Mouse (Mus musculus): ENCODE measurements around the gene Psmb7.

The Psmb7 gene

DNA sequence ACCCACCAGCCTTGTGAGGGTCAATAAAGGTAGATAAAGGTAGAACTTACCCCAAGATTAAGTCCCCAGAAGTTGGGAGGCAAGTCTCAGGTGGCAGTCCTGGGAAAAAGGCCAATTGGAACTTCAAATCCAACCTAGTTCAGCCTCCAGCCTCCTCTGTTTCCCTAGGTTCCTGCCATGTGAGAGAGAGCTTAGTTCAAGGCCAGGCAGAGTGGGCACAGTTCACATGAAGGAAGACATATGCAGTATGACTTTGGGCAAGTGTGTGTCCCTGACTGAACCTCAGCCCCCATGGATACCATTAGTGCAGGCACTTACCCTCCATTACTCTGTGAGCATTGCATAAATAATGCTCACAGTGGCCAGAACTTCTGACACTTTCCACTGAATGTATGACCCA lies 98.2 kb downstream of the Psmb7 start:
- no peak for DNase-seq (ENCODE audit: low spot score in 2 of 2)

GRCm38 (mm10) chr2:38544982-38545381 lies 98.9 kb downstream of the Psmb7 start:
- no peak for DNase-seq (ENCODE audit: low spot score in 2 of 2)

DNA sequence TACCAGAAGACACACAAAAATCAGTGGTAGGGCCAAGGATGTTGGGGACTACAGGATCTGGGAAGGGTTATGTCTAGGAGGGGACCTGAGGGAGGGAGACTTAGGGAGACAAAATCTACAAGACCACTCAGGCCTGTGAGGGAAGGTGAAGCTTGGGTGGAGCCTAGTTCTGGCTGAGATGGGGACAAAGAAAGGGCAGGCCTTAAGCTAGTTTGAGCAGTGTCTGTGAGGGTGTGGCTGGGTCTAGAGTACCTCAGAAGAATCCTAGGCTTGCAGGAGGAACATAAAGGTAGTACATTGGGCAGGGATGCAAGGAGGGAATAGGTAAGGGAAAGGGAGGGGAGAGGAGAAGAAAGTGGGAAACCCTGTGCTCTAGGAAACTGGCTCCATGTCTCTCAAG lies 99.5 kb downstream of the Psmb7 start:
- DNase-seq (ENCODE audit: low spot score in 2 of 2): no peak

DNA sequence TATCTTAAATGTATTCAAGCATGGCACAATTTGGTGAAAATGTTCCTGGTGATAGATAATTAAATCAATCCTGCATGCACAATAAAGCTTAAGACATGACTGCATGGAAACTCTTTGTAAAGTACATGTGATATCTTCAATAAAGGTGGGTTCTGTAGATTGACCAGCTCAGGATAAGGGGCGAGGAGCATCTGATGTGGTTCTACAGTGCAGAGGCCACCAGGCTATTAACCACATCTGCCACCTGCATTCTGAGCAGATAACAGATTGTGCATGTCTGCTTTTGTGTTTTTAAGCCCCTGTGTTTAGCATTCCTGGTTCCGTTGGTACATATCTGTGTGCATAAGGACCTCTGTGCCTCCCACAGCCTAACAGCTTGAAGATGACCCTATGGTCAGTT lies 100.7 kb downstream of the Psmb7 start:
- DNase-seq (ENCODE audit: low spot score in 2 of 2): no peak

DNA sequence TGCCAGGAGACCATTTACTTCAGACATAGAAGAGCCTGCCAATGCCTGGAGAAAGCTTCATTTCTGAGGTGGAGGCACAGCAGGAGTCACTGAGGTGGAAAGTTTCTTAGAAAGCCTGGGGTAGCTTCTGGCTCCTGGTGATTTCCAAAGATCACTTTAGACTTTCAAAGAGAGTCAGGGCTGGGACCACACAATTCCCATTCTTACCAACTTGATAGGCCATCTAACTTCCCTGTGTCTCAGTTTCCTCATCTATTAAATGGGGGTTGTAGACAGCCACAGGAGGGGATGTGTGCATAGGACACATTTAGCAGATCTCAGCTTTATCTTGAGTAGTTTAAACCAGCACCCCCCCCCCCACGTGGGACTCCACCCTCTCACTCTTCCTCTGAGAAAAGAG lies 101.5 kb downstream of the Psmb7 start:
- DNase-seq (ENCODE audit: low spot score in 2 of 2): no peak

- DNase-seq (ENCODE audit: low spot score in 2 of 2): no peak
These were observed 102.3 kb downstream of the Psmb7 start for GRCm38 (mm10) chr2:38541570-38541969.

GRCm38 (mm10) chr2:38541101-38541500 lies 102.8 kb downstream of the Psmb7 start:
- no peak for DNase-seq (ENCODE audit: low spot score in 2 of 2)

DNA sequence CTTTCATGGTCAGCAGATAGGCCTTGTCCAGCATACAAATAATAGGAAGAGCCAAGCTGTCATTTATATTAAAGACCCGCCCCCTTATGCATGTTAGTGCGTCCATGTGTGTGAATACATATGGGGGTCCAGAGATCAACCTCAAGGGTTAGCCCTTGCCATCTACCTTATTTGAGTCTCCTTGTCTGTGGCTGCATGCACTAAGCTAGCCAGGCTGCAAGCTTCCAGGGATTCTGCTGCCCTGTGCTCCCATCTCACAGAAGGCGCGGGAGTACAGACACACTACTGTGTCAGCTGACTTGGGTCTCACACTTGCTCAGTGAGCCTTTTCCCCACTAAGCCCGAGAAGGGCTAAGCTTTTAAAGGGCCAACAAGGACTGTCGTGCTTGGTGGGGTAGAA lies 103.2 kb downstream of the Psmb7 start:
- DNase-seq (ENCODE audit: low spot score in 2 of 2): no peak

- DNase-seq (ENCODE audit: low spot score in 2 of 2): peak; percentile 33 to 84
These were observed 104.2 kb downstream of the Psmb7 start for GRCm38 (mm10) chr2:38539677-38540076.
